Mouse (Mus musculus) hindbrain, embryonic 12.5 days (tissue): ENCODE results near the gene Sh2d3c. TPM values are rescaled to one million over a fixed set of nuclear protein-coding genes. Genes with fewer than 3 reads are reported as not detected.
A peak's percentile ranks its signal among the peaks of the same experiment; 100 is the strongest.

Experiments
- ATAC-seq: fragments of 200-750 bp; cut with Nextera tagmentation; 2 replicates; pipeline ENCODE4 v1.8.0; 2017; ENCODE audit warnings: moderate TSS enrichment; ENCODE audit not compliant: low FRiP score
- H3K27ac ChIP-seq: fragments of 300-500 bp; sonication (generic); 2 replicates; pipeline ENCODE4 v1.5.1; 2016; ENCODE audit warnings: mild to moderate bottlenecking
- H3K27me3 ChIP-seq: fragments of 300-500 bp; sonication (generic); 2 replicates; pipeline ENCODE4 v1.6.1; 2016; ENCODE audit warnings: mild to moderate bottlenecking
- H3K36me3 ChIP-seq: fragments of 300-500 bp; sonication (generic); 2 replicates; pipeline ENCODE4 v1.6.1; 2016; ENCODE audit warnings: mild to moderate bottlenecking
- H3K4me1 ChIP-seq: fragments of 300-500 bp; sonication (generic); 2 replicates; pipeline ENCODE4 v1.6.1; 2016
- H3K4me2 ChIP-seq: fragments of 300-500 bp; sonication (generic); replicated peaks from 2 replicates; pipeline ENCODE4 v1.6.1; 2016; ENCODE audit warnings: mild to moderate bottlenecking
- H3K4me3 ChIP-seq: fragments of 300-500 bp; sonication (generic); 2 replicates; pipeline ENCODE4 v1.5.1; 2016; ENCODE audit warnings: mild to moderate bottlenecking
- H3K9ac ChIP-seq: fragments of 300-500 bp; sonication (generic); 2 replicates; pipeline ENCODE4 v1.6.1; 2016; ENCODE audit warnings: mild to moderate bottlenecking, moderate library complexity
- H3K9me3 ChIP-seq: fragments of 300-500 bp; sonication (generic); replicated peaks from 2 replicates; pipeline ENCODE4 v1.6.1; 2016; ENCODE audit warnings: mild to moderate bottlenecking
- WGBS: fragments of 180-500 bp; shearing (Covaris S2); methylation state at CpG from one replicate; pipeline ENCODE4 v1.1.7; 2016; 5-methylcytosine and 5-hydroxymethylcytosine counted together
- polyA plus RNA-seq: library from polyadenylated mRNA; unstranded; fragments of >200 nt; fragmentation: Nextera tagmentation; extraction: Ambion mirVana; gene quantifications from 2 replicates; pipeline ENCODE4 v1.2.1, GENCODE M21; 2016

Sh2d3c gene
- polyA plus RNA-seq, 1 experiment from 2014 or later: 33.5 TPM

DNA sequence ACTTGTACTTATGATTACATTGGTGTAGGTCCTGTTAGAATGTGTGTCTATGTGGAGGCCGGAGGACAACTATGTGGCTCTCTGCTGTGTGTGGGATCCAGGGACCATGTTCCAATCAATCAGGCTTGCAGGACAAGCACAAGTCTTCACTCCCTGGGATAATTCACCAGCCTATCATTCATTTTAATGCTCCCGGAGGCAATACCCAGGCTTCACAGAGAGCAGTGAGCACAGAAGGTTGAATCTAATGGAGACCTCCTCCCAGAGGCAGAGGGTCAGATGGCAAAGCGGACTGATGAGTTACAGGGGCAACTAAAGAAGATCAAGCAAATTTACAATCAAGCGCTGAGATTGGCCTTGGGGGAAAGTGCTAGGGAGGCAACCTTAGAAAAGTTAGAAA, 8.7 kb downstream of the Sh2d3c start:
- H3K27me3 ChIP-seq: no peaks in the 10 kb centered on the region
- H3K4me2 ChIP-seq: no peak overlapping the region
- H3K36me3 ChIP-seq: no peaks in the 10 kb centered on the region
- H3K4me3 ChIP-seq: no peak overlapping the region
- no peaks in the 10 kb centered on the region for H3K9me3 ChIP-seq
- no peak overlapping the region for H3K27ac ChIP-seq
- H3K4me1 ChIP-seq: peaks cover 19% of the 10 kb centered on the region
- no peak overlapping the region for H3K9ac ChIP-seq
- no peak for ATAC-seq
- 73% methylated on average over 4 of the region's 4 CpGs for WGBS

DNA sequence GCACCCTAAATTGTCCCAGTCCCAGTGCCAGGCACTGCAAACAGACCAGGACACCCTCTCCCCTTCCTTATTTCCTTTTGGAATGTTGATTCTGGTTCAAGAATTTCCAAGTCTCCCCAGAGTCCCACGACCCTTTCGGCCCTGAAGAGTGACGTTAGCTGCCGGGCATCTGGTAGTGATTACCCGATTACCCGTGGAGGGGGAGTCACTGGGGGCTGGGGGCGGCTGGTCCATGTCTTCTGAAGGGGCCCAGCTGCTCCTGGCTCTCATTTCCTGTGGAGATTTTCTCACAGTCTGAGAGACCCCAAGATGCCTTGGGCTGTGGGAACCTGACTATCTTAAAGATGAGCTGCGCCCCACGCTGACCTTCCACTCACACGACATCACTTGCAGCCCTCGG, 10.0 kb downstream of the Sh2d3c start:
- H3K27ac ChIP-seq: 0 out of 2 replicates have a peak overlapping the region, but pooled peaks have one; percentile 23
- no peak for ATAC-seq
- peak overlapping the region; percentile 29; the same call in 1 of the 2 replicates for H3K4me2 ChIP-seq
- H3K27me3 ChIP-seq: no peaks in the 10 kb centered on the region
- H3K36me3 ChIP-seq: no peaks in the 10 kb centered on the region
- no peaks in the 10 kb centered on the region for H3K9me3 ChIP-seq
- H3K4me3 ChIP-seq: no peak overlapping the region
- 48% methylated on average over 11 of the region's 11 CpGs for WGBS
- H3K9ac ChIP-seq: no peak overlapping the region
- peaks cover 22% of the 10 kb centered on the region for H3K4me1 ChIP-seq

DNA sequence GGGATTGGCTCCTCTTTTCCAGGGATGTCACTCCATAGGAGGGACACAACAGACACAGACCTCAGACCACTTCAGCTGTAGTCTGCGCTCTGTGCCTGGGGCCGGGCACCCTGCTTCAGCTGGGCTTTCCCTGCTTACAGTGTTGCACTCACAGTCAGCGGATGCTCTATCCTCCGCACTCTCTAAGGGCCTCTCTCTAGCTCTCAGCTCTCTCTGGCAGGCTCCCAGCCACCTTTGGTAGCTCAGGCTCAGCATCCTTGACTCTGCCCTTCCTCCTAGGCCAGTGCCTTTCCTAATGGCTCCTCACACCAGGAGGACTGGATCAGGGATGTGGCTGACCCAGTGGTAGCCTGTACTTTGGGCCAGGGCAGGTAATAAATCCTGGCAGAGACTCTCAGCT, 11.1 kb downstream of the Sh2d3c start:
- no peak for ATAC-seq
- 73% methylated on average over 4 of the region's 4 CpGs for WGBS
- no peak overlapping the region for H3K4me2 ChIP-seq
- no peaks in the 10 kb centered on the region for H3K36me3 ChIP-seq
- H3K27ac ChIP-seq: 0 out of 2 replicates have a peak overlapping the region, but pooled peaks have one; percentile 30
- H3K4me3 ChIP-seq: no peak overlapping the region
- no peaks in the 10 kb centered on the region for H3K9me3 ChIP-seq
- no peaks in the 10 kb centered on the region for H3K27me3 ChIP-seq
- H3K4me1 ChIP-seq: peaks cover 22% of the 10 kb centered on the region
- H3K9ac ChIP-seq: 0 out of 2 replicates have a peak overlapping the region, but pooled peaks have one; percentile 13

DNA sequence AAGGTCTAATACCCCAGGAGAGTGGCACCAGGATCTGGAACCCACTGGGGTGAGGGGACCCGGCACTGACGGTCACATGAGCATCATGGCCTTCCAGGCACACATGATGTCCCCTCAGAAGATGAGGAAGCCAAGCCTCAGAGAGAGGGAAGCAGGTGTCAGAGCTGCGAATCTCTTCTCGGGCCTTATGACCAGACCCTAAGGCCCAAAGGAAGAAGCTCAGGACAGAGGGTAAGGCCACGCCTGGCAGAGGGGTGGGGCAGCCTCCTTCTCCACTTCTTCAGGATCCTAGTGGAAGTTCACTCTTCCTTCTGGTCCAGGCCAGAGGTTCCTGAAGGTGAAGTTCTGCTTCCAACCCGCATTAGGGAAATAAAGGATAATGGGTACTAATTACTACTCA, 11.8 kb downstream of the Sh2d3c start:
- Histone ChIP-seq H3K27me3 (no peaks in the 10 kb centered on the region), H3K9ac (no peak overlapping the region), H3K27ac (no peak overlapping the region), H3K4me2 (no peak overlapping the region), H3K36me3 (no peaks in the 10 kb centered on the region), H3K4me3 (no peak overlapping the region), H3K9me3 (no peaks in the 10 kb centered on the region), H3K4me1 (peaks cover 23% of the 10 kb centered on the region)
- WGBS: 70% methylated on average over 6 of the region's 6 CpGs
- ATAC-seq: no peak

DNA sequence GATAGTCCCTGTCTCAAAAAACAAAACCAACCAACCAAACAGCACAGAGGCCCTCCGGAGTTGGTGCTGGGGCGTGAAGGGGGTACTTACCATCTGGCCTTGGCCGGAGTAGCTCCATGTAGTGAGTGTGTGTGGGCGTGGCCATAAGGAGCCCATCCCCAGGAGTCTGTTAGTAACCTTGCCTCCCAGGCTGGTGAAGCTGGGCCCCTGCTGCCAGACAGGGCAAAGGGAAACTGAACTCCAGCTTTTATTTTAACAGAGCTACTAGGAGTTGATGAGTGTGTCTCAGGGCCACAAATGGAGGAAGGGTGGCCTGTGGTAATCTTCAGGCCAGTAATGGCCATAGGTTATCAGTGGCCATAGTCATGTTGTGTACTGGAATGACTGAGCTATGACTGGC, 13.6 kb downstream of the Sh2d3c start:
- Histone ChIP-seq H3K9me3 (no peaks in the 10 kb centered on the region), H3K36me3 (no peaks in the 10 kb centered on the region), H3K27me3 (no peaks in the 10 kb centered on the region; the same call in 1 of the 2 replicates), H3K4me1 (peaks cover 22% of the 10 kb centered on the region), H3K4me3 (no peak overlapping the region), H3K4me2 (no peak overlapping the region), H3K9ac (no peak overlapping the region), H3K27ac (no peak overlapping the region)
- no peak for ATAC-seq
- WGBS: 48% methylated on average over 4 of the region's 4 CpGs

DNA sequence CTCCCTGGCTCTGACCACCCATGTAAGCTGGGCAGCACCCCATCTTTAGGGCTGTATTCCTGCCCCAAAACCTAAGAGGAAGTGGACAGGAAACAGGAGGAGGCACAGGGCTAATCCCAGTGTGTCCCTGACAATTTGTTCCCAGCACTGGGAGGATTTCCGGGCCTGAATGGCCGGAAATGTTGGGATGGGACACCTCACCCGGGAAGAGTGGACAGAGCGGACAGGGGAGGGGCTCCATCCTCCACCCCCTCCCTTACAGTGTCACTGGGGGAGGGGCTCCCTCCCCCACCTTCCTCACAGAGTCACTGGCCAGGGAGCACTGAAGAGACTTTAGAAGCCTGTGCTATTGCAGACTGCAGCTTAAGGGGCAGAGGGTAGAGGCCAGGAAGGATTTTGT, 14.1 kb downstream of the Sh2d3c start:
- H3K27me3 ChIP-seq: no peaks in the 10 kb centered on the region; the same call in 1 of the 2 replicates
- no peak overlapping the region for H3K4me3 ChIP-seq
- ATAC-seq: no peak
- H3K4me2 ChIP-seq: no peak overlapping the region
- no peaks in the 10 kb centered on the region for H3K36me3 ChIP-seq
- 51% methylated on average over 4 of the region's 4 CpGs for WGBS
- H3K9me3 ChIP-seq: no peaks in the 10 kb centered on the region
- peaks cover 18% of the 10 kb centered on the region for H3K4me1 ChIP-seq
- no peak overlapping the region for H3K9ac ChIP-seq
- no peak overlapping the region for H3K27ac ChIP-seq

DNA sequence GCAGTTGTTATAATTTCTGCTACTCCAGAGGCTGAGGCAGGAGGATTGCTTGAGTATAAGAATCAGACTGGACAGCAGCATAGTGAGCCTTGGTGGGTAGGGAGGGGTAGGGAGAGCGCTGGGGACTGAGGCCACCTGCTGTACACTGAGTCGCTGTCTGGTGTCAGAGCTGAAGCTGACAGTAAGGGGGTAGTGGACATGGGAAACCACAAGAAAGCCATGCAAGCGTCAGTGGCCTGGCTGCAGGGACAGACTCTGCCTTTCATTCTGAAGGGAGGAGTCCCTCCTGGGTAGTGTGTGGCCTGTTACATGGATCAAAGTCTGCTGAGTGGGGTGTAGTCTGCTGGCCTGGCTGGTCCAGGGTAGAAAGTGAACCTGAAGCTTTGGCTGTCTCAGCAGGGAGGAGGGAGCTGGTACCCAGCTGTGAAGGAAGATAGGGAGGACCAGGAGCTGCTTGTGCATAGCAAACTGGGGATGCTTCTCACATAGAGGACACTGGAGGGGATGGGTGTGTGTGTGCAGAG, 15.5 kb downstream of the Sh2d3c start:
- no peak for ATAC-seq
- Histone ChIP-seq H3K4me3 (no peak overlapping the region), H3K9me3 (no peaks in the 10 kb centered on the region), H3K4me1 (peaks cover 14% of the 10 kb centered on the region), H3K27ac (no peak overlapping the region; the same call in 1 of the 2 replicates), H3K36me3 (no peaks in the 10 kb centered on the region), H3K27me3 (peaks cover 8% of the 10 kb centered on the region), H3K4me2 (no peak overlapping the region), H3K9ac (no peak overlapping the region)
- 27% methylated on average over 3 of the region's 3 CpGs for WGBS

DNA sequence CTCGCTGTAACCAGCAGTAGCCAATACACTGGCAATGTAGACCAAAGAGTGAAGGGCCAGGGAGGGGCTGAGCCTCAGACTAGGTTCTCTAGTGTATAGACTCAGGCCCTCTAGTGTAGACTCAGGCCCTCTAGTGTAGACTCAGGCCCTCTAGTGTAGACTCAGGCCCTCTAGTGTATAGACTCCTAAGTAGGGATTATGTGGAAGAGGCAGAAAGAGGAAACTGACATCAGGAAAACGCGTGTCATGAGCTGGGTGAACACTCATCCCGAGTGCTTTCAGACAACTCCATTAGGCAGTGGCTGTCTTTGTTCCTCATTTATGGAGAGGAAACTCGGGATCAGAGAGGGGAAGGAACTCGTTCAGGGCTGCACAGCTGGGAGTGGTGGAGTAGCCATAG, 16.2 kb downstream of the Sh2d3c start:
- no peak for ATAC-seq
- peaks cover 20% of the 10 kb centered on the region for H3K4me1 ChIP-seq
- H3K4me2 ChIP-seq: no peak overlapping the region
- 62% methylated on average over 6 of the region's 6 CpGs for WGBS
- peaks cover 11% of the 10 kb centered on the region for H3K27me3 ChIP-seq
- no peak overlapping the region for H3K4me3 ChIP-seq
- H3K27ac ChIP-seq: no peak overlapping the region
- no peak overlapping the region for H3K9ac ChIP-seq
- no peaks in the 10 kb centered on the region for H3K36me3 ChIP-seq
- no peaks in the 10 kb centered on the region for H3K9me3 ChIP-seq

DNA sequence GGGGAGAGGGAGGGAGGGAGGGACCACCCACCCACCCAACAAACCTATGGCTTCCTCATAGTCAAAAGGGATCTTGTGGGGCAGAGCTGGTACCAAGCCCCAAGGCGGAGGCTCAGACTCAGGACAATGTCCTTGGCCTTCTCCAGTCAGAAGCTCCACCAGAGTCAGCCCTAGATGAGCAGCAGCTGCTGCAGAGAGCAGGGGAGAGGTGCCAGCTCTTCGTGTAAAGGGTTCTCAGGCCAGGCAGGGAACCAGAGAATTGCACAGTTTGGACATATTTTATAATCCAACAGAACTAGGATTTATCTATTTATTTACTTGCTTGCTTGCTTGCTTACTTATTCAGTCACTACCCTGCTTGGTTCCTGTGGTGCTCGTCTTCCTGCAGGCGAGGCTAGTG, 18.5 kb downstream of the Sh2d3c start:
- WGBS: 69% methylated on average over 4 of the region's 4 CpGs
- H3K9ac ChIP-seq: peak overlapping the region; percentile 15; the same call in 1 of the 2 replicates
- no peak for ATAC-seq

DNA sequence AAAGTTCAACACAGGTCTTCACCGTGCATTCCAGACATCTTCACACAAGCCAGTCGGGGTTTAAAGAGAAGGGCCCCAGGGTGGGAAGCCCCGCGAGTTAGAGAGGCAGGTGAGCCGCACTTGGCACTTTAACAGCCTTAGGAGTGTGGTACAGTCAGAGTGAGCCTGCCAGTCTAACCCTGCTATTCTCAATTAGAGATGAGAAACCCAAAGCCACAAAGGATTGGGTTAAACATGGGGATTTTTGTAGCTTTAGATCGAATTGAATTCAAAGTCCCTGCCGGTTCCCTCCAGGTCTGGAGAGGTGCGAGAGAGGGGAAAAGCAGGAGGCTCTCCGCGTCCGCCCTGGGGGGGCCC, 20.0 kb downstream of the Sh2d3c start, which contains the start of gene 6330409D20Rik:
6330409D20Rik (minus strand) TSS at position 101 of the 357 bp plus-strand sequence.
- peak within 1 kb of the TSS; percentile 79 for H3K4me3 ChIP-seq
- H3K36me3 ChIP-seq: peaks cover 12% of the 10 kb centered on the region
- ATAC-seq: 0 out of 2 replicates have a peak, but pooled peaks have one; percentile 5
- peak within 1 kb of the TSS; percentile 91 for H3K27ac ChIP-seq
- peak within 1 kb of the TSS; percentile 81 for H3K9ac ChIP-seq
- peaks cover 33% of the 10 kb centered on the region for H3K4me1 ChIP-seq
- H3K4me2 ChIP-seq: peak within 1 kb of the TSS; percentile 97
- H3K9me3 ChIP-seq: no peaks in the 10 kb centered on the region
- 7% methylated on average over 11 of the region's 11 CpGs for WGBS
- peaks cover 11% of the 10 kb centered on the region for H3K27me3 ChIP-seq

More for the DNA sequence above, 18.5 kb downstream of the Sh2d3c start:
- Histone ChIP-seq H3K4me1 (peaks cover 36% of the 10 kb centered on the region), H3K4me3 (no peak overlapping the region), H3K27me3 (peaks cover 11% of the 10 kb centered on the region), H3K4me2 (no peak overlapping the region), H3K9me3 (no peaks in the 10 kb centered on the region), H3K36me3 (no peaks in the 10 kb centered on the region), H3K27ac (no peak overlapping the region)

DNA sequence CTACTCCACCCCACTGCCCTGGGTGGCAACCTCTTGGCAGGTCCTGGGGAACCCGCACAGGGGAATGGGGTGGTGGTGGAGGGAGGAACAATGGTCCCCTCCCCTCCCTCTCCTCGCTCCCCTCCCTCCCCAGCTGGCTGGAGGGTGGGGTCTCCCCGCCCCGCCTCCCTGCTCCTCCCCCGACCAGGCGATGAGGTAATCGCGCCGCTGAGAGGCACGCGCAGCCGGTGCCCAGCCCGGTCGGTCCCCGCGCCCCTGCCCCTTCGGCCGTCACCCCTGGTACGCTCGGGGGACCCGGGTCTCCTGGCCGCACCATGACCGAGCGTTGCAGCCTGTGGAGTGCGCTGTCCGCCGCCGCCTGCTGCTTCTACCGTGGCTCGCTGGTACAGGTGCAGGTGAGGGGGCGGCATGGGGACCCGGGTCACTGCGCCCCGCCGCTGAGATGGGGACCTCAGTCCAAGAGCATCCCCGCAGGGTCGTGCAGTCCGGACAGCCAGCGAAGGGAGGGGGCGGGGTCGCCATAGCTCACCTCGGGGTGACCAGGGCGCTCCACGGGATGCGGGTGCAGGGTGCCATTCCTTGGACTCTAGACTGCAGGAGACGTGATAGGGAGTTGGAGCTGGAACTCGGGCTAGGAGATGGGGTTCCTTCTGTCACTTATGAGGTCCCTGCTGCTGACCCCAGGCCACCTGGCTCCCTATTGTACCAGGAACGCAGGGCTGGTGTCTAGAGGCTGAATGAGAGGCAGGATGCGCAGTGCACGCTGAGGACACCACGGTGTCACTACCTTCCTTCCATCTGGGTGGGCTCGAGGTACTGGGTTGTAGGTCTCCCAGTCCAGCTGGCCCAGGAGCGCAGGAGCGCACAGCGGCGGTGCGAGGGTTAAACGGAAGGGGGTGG, 20.7 kb downstream of the Sh2d3c start:
- peak; percentile 57 for ATAC-seq
- Histone ChIP-seq H3K4me1 (peaks cover 33% of the 10 kb centered on the region), H3K4me3 (peak overlapping the region; percentile 79), H3K27ac (peak overlapping the region; percentile 91), H3K27me3 (peaks cover 11% of the 10 kb centered on the region), H3K9me3 (no peaks in the 10 kb centered on the region), H3K9ac (peak overlapping the region; percentile 81), H3K36me3 (peaks cover 17% of the 10 kb centered on the region), H3K4me2 (peak overlapping the region; percentile 97)
- 2% methylated on average over 53 of the region's 58 CpGs for WGBS

DNA sequence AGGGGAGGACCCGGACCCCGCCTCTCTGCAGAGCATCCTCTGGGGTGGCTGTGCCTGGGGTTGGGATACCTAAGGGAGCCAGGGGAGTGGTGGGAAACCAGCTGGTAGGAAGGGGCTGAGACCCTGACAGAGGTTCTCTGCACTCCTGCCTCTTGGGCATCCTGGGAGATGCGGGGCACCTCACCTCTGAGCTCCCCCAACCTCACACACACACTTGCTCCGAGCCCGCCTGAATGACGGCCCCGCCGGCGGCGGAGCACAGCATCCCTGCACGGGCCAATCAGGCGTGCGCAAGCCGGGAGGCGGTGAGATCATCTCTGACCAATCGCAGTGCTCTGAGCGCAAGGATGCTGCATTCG, 21.3 kb downstream of the Sh2d3c start:
- H3K9ac ChIP-seq: peak overlapping the region; percentile 81
- peaks cover 33% of the 10 kb centered on the region for H3K4me1 ChIP-seq
- peak; percentile 91 for ATAC-seq
- H3K4me3 ChIP-seq: peak overlapping the region; percentile 79
- H3K4me2 ChIP-seq: peak overlapping the region; percentile 97
- H3K27me3 ChIP-seq: peaks cover 11% of the 10 kb centered on the region
- no peaks in the 10 kb centered on the region for H3K9me3 ChIP-seq
- peak overlapping the region; percentile 91 for H3K27ac ChIP-seq
- peaks cover 24% of the 10 kb centered on the region for H3K36me3 ChIP-seq
- WGBS: 2% methylated on average over 18 of the region's 18 CpGs
